Mouse (Mus musculus) megakaryocyte-erythroid progenitor cell, adult 5 weeks (primary cell): Measurements from ENCODE around the gene Gm5662. TPM values are rescaled to one million over a fixed set of nuclear protein-coding genes. Genes with fewer than 3 reads are reported as not detected.

Experiments
- polyA plus RNA-seq: library from polyadenylated mRNA; stranded (reverse); fragments of >175 nt; gene quantifications from 2 replicates; pipeline ENCODE4 v1.2.3, GENCODE M21; 2012

The Gm5662 gene
- not detected in 2 replicates for polyA plus RNA-seq

DNA sequence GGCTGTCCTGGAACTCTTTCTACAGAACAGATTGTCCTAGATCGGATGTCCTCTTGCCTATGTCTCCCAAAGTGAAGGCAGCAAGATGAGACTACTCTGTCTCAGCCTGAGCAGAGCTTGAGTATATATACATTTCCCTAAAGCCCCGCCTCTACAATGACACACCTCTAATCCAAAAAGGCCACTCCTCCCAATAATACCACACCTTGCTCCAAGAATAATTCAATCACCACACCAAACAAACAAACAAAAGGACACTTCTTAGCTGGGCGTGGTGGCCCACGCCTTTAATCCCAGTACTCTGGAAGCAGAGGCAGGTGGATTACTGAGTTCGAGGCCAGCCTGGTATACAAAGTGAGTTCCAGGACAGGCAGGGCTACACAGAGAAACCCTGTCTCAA lies at the start of gene Gm5662:
TSS of gene Gm5662 (minus strand) at position 101 of the 400 bp plus-strand sequence.

DNA sequence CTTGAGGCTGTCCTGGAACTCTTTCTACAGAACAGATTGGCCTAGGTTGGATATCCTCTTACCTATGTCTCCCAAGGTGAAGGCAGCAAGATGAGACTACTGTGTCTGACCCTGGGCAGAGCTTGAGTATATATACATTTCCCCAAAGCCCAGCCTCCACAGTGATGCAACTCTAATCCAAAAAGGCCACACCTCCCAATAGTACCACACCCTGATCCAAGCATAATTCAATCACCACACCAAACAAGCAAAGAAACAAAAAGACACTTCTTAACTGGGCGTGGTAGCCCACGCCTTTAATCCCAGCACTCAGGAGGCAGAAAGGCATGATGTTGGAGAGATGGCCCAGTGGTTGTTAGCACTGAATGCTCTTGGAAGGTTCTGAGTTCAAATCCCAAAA lies 49.6 kb upstream of the Gm5662 start, which contains the start of gene Gm5039:
TSS of gene Gm5039 (minus strand) at position 101 of the 400 bp plus-strand sequence.

DNA sequence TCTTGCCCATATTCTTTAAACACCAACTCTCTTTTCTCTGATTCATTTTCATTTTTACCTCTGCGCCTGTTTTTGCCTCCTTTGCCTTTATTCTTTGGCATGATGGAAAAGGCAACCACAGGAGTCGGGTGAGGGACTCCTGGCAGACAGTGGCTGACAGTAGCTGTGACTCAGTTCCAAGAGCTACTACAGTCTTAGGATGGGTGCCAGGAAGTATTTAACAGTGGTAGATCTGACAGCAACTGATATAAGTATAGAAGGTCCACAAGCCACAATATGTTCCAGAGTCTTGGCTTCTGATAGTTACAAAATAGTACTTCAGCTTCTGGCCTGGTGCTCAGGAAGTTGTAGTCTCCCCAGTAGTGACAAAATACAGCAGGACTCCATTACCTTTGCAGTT lies 24.3 kb downstream of the Gm5662 start, which contains the start of gene Gm8332:
TSS of gene Gm8332 (minus strand) at position 101 of the 400 bp plus-strand sequence.

Other genes with a start within 250 kb of the Gm5662 start
- not detected in 2 replicates for gene Gm2056, start 247.5 kb downstream of the Gm5662 start, polyA plus RNA-seq
- gene Gm16368, start 190.8 kb downstream of the Gm5662 start, polyA plus RNA-seq: not detected in 2 replicates
- gene Gm10436, start 92.4 kb downstream of the Gm5662 start, polyA plus RNA-seq: not detected in 2 replicates
- gene Gm8332, start 24.4 kb downstream of the Gm5662 start, polyA plus RNA-seq: not detected in 2 replicates
- not detected in 2 replicates for gene Gm5039, start 49.5 kb upstream of the Gm5662 start, polyA plus RNA-seq
- 8.5 and 9.8 TPM in 2 replicates for gene Adck1, start 86.1 kb upstream of the Gm5662 start, polyA plus RNA-seq